Mouse (Mus musculus) left cerebral cortex, postnatal 4 days (tissue): ENCODE results near the gene Eif4g2. TPM values are rescaled to one million over a fixed set of nuclear protein-coding genes. Genes with fewer than 3 reads are reported as not detected.

Source experiments
- DNase-seq: peaks from one replicate; pipeline ENCODE4 v3.0.0-alpha.2; 2022
- intact Hi-C: fragments of 180-260 bp; cut with DNase I; formaldehyde crosslinking; loops from one replicate; pipeline ENCODE4 v1.15.1; 2025
- total RNA-seq, 2 experiments: library from RNA; stranded (reverse); gene quantifications; 2 replicates each; pipeline ENCODE4 v1.2.3; 2021

Gene Eif4g2
- total RNA-seq, 2 experiments from 2014 or later, result 1,288 to 1,328 TPM

DNA sequence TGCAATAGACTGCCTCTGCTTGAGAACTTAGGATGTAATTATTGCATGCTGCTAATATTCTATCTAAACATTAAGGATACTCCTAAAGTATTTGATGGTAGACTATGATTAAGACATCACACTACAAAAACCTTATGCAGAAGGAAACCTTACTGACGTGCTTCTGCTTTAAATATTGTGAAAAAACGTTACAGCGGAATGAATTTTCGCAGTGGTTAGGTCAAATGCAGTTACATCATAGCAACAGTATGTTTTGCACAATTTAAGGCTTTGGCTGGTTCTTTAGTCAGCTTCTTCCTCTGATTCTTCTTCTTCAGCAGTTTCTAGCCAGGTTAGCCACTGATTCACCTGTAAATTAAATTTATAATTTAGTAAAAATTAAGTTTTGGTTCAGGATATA, 10.4 kb downstream of the Eif4g2 start:
- DNase-seq, result no peak
- intact Hi-C loops, result loop anchor here (5.0 kb wide), 1 partner anchor 35 kb away; no protein-coding TSS in a partner anchor

DNA sequence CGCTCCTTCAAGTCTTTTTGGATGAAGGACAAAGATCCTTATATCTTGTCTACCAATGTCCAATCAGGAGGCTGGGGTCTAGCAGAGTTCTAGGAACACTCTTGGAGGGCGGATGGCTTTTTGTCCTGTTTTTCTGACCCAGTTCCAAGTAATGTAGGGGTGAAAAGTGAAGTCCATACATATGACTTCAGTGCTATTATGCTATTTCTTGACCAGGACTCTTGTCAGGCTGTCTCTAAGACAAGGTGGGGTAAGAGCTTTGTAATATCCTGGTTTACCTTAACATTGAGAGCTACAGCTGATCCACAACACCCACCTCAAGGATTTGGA, 12.7 kb downstream of the Eif4g2 start:
- no peak for DNase-seq
- intact Hi-C loops, result loop anchor here (5.0 kb wide), 1 partner anchor 33 kb away; no protein-coding TSS in a partner anchor

DNA sequence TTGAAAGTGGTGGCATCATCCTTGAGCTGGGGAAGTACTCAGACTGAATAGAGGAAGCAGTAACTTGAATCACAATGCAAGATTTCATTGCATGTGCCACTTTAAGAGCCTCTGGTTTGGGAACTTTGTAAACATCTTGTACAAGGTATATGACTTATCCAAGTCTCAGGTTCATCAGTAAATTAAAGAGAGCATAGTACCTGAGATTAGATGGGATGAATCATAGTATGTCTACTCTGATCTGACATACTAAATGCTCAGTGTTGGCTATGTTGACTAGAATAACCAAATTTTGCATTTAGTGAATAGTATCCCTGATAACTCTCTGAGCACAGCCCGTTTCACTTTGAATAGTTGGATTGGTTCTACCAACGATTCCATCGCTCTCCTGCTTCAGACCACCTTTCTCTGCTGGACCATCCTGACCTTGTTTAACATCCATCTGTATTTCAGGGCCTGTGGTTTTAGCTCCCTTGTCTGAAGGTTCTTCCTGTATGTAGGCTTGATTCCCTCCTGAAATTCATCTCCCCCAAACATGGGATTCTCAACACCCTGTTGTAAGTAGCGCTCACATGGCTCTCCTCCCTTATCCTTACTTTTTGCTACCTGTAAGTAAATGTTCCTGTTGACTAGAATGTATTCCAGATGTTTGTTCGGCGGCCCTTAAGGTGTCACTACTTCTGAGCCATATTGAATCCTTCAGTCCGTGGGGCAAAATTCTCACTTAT, 13.2 kb downstream of the Eif4g2 start:
- DNase-seq, result no peak
- intact Hi-C loops, result loop anchor here (5.0 kb wide), 1 partner anchor 32 kb away; no protein-coding TSS in a partner anchor

DNA sequence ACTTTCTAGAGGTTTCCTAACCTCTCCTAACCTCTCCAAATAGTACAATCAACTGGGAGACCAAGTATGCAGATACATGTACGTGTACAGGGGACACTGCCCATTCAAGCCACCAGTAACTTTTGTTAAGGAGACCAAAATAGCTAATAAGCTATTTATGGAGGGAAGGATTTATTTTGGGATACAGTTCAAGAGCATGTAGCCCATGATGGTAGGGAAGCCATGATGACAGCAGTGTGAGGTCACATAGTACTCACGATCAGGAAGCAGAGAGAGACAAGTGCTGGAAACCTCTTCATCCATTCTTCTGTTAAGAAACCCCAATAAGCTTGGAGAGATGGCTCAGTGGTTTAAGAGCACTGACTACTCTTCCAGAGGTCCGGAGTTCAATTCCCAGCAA, 14.6 kb downstream of the Eif4g2 start:
- DNase-seq, result no peak
- intact Hi-C loops, result no loop called here

DNA sequence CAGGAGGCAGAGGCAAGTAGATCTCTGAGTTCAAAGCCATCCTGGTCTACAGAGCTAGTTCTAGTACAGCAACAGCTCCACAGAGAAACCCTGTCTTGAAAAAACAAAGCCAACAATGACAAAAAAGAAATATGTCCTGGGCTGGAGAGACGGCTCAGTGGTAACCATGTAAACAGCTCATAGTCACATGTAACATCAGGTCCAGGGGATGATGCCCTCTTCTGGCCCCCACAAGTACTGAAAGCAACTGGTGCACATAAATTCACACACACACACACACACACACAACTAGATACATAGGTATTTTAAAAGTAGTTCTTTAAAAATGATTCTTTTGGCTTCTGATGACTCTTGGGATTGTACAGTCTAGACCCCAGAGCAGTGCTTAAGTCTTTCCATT, 19.9 kb downstream of the Eif4g2 start:
- no peak for DNase-seq
- intact Hi-C loops, result no loop called here

DNA sequence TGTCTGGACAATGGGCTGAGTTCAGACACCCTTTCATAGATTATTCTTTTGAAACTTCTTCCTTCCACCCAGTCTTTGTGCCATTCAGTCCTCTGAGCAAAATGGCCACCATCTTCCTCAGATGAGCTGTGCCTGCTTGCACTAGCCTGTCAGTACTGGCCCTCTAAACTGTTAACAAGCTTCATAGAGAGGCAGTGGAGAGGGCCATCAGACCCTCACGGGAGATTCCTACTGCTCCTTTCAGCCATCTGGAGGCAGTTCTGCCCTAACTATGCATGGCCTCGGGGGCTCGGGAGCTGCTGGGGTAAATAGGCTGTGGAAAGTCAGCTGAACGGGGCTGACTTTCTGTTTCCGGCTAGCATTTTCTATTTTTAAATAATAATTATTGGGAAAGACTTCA, 23.3 kb downstream of the Eif4g2 start:
- intact Hi-C loops, result loop anchor here (10.0 kb wide), 2 partner anchors 175 to 905 kb away; no protein-coding TSS in a partner anchor
- DNase-seq, result no peak

DNA sequence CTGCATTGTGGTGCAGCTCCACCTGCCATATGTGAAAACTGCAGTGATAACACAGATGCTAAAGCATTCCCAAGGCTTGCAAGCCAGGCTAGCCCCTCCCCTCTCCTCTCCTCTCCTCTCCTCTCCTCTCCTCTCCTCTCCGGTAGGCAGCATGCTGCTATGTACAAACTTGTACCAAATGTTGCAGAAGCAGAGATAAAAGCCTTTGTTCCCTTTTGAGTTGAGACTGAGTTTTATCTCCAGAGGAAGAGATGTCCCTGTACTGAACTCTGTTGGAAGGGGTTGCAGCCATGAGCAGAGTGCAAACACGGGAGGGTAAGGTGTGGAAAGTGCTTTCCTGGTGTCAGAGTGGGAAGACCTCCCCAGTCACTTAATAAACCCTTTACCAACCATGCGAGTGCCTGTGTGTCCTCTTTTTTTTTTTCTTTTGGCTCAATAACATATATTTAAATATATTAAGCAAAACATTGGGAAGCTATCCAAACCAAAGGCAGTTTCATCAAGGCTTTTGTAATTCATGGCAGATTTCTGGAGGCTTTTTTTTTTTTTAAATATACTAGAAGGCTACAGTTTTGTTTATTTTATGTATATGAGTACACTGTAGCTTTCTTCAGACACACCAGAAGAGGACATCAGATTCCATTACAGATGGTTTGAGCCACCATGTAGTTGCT, 26.7 kb downstream of the Eif4g2 start:
- intact Hi-C loops, result loop anchor here (10.0 kb wide), 2 partner anchors 179 to 909 kb away; no protein-coding TSS in a partner anchor
- DNase-seq, result no peak

DNA sequence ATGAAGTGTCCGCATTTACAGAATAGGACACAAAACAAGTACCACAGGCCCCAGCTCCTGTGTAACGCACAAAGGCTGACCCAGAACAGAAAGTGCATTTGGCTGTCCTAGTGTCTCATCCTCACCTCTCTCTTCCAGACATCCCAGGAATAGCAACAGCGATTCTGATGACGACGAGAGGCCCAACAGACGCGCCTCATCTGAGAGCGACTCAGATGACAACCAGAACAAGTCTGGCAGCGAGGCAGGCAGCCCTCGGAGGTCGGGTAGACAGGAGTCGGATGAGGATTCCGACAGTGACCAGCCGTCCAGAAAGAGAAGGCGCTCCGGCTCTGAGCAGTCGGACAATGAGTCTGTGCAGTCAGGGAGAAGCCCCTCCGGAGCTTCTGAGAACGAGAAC, 27.6 kb downstream of the Eif4g2 start:
- intact Hi-C loops, result loop anchor here (10.0 kb wide), 2 partner anchors 180 to 910 kb away; no protein-coding TSS in a partner anchor
- no peak for DNase-seq

DNA sequence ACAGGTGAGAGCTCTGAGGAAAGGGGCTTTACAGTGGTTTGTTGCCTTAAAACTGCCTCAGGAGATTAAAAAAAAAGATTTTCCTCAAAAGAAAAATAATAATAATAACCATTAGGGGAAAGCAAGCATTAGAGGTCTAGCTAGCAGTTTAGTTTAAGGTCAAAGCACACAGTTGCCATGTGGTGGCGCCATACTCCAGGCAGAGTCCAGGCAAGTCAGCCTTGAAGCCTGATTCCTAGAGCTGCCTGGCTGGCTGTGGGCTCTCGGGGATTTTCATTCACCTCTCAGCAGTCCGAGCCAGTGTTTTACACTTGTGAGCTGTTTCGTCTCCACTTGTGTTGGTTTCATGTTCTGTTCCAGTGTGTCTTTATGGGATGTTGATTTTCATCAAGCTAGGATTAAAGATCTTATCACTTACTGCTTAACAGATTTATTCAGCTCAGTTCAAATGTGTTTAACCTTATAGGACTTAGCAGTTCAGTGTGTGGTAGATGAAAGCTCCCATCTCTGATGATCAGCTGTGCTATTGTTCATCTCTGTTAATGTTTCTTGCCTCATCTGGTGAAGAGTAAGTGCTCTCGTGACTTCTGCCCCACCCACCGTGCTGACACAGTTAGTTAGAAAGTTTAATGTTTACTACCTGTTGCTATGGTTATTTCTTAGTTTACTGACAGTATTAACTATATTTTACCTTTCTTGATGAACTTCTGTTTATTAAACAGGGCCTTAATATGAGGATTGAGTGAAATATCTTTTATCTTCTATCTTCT, 33.0 kb downstream of the Eif4g2 start:
- peak; percentile 62 for DNase-seq
- intact Hi-C loops, result loop anchor here (10.0 kb wide), 2 partner anchors 185 to 915 kb away; no protein-coding TSS in a partner anchor

DNA sequence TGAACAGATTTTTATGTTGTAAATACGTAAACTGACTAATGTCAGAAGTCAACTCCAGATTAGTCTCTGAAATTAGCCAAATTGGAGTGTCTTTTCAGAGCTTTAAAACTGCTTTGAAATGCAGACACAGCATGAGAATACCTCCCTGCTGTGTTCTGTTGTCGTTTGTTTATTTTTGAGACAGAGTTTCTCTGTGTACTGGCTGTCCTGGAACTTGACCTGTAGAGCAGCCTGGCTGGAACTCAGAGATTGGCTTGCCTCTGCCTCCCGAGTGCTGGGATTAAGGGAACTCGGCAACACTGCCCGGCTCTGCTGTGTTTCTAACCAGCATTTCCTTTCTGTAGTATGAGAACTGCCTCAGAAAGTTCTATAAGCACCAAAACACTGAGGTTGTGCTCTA, 33.9 kb downstream of the Eif4g2 start:
- intact Hi-C loops, result no loop called here

DNA sequence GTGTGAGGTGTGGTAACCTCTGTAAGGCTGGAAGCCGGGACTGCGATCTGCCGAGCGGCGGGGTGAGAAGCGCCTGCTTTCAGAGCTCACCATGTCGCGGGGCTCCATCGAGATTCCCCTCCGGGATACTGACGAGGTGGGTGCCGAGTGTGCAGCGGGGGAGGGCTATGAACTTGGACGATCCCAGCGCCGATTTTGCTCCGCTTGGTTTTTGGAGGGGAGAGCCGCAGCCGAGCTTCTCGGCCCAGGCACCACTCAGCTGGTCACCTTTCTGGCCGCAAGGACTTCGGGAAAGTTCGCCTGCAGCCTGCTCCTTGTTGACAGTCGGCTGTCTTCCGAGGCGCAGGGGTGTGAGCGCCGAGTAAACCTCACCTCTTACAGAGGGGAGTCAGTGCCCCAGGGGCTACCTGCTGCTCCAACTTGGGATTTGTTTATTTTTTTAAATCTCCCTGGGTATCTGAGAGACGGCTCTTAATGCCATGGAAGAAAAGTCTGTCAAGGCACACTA, 53.7 kb downstream of the Eif4g2 start:
- peak; percentile 29 for DNase-seq
- intact Hi-C loops, result no loop called here

More for the DNA sequence above, 33.9 kb downstream of the Eif4g2 start:
- no peak for DNase-seq

DNA sequence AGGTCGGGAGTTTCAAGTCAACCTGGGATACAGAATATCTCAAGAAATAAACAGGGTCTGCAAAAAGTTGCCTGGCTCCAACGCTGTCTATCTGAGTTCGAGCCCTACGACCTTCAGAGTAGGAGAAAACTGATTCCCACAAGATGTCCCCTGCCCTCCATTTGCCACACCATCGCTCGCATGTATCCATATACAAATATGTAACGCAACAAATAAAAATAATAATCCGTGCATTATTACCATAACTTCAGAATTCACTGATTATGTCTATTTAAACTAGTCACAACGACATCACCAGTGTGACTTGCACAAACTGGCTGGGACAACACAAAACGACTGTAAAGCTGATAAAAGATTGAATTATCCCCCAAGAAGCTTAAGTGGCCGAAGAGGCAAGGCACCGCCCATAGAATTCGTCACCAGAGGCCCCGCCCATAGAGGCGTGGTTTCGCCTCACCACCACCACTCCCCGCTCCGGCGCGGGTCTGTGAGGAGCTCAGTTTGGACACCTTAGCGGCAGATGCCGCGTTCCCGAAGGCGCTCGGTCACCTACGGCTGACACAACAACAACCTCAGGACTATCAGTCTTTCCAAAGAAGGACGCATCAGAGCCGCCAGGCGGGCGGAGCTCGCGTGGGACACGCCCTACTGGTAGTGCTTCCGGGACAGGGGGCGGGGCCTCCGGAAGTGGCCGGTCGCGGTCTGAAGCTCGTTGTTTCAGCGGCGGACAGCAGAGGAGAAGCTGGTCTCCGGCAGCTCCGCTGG, 54.4 kb downstream of the Eif4g2 start, which contains the start of gene Ctr9:
Gene Ctr9, plus strand, starts transcription at position 671 of the 765 bp plus-strand sequence.
- intact Hi-C loops, result no loop called here
- peak; percentile 94 for DNase-seq

DNA sequence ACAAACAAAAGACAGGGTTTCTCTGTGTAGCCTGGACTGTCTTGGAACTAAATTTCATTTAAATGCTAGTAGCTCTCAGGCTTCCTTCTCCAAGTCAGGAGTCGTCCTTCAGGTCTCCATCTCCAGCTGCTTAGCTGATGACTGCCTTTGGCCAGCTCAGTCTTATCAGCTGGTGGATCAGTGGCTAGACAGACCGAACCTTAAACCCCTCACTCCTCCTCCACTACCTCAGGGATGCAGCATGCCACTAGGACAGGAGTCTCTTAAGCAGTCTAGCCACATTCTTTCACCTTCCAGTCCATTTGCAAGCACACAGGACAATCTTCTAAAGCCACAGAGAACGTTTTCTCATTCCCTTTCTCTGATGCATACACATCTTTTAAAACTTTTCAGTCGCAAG, 57.9 kb downstream of the Eif4g2 start:
- intact Hi-C loops, result no loop called here
- no peak for DNase-seq

DNA sequence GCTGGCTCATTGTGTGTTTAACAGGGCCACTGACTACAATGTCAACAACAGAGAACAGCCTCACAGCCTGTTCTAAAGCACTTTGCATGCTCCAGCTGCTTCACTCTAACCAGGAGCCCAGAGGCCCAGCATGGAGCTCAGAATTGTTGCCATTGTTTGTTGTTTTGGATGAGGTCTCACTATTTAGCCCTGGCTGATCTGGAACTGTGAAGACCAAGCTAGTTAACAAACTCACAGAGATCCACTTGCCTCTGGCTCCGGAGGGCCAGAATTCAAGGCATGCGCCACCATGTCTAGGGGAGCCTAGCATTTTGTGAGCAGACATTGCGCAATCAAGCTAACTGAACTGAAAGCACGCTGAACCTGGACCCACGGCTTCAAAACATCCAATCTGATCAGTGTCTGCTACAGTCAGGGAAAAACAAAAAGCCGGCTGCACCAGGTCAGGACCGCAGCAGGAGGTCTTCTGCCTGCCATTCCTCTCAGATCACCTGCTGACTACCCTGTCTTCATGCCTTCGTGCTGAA, 58.7 kb downstream of the Eif4g2 start:
- intact Hi-C loops, result no loop called here
- DNase-seq, result no peak

DNA sequence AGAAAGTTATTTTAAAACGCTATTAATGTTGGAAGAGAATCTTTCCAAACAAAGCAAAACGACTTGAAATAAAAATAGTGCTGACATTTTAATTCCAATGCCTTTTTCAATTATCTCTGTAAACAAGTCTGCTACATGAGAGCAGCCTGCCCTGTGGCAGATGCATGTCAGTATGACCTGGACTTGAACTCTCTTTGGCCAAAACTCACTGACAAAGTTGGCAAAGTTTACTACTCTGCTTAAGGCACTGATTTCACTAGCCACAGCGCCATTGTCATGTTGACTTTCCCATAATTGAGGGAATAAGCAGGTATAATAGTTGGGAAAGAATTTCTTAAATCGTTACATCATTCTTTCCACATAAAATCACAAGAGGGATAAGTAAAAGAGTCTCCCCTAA, 62.0 kb downstream of the Eif4g2 start:
- intact Hi-C loops, result no loop called here
- no peak for DNase-seq

Other genes with a start within 250 kb of the Eif4g2 start
- 10 to 100 TPM; 85.2 to 93.9 TPM for gene Rnf141, start 238.6 kb downstream of the Eif4g2 start, total RNA-seq
- gene Lyve1, start 219.8 kb downstream of the Eif4g2 start, total RNA-seq, result 1 to 10 TPM; 4.0 to 5.1 TPM
- gene Mrvi1, start 100.6 kb downstream of the Eif4g2 start, total RNA-seq, result 1 to 10 TPM; 1.5 TPM
- gene Ctr9, start 54.1 kb downstream of the Eif4g2 start, total RNA-seq, result 10 to 100 TPM; 66.0 to 70.1 TPM